Mouse (Mus musculus) limb, embryonic 14.5 days (tissue): ENCODE data around the gene Arfgef2. TPM values are rescaled to one million over a fixed set of nuclear protein-coding genes. Genes with fewer than 3 reads are reported as not detected.
"Not testable (repeated sequence)": the region's sequence is repeated elsewhere in the genome, so short reads cannot be mapped to it uniquely, and the experiment has no call there.

Experiments
- ATAC-seq: fragments of 200-750 bp; cut with Nextera tagmentation; 2 replicates; pipeline ENCODE4 v1.8.0; 2017; ENCODE audit warnings: low read depth, moderate number of reproducible peaks, moderate TSS enrichment; ENCODE audit not compliant: low FRiP score
- DNase-seq: peaks from one replicate; pipeline ENCODE4 v3.0.0-alpha.2; 2015; ENCODE audit warnings: low spot score
- H3K27ac ChIP-seq: fragments of 300-500 bp; sonication (generic); replicated peaks from 2 replicates; pipeline ENCODE4 v1.5.1; 2014; ENCODE audit warnings: low read depth, mild to moderate bottlenecking, low read length, moderate library complexity, mixed read lengths
- H3K27me3 ChIP-seq: fragments of 300-500 bp; sonication (generic); 2 replicates; pipeline ENCODE4 v1.6.1; 2014; ENCODE audit warnings: low read length, mixed read lengths; ENCODE audit not compliant: control insufficient read depth, insufficient read depth
- H3K36me3 ChIP-seq: fragments of 300-500 bp; sonication (generic); 2 replicates; pipeline ENCODE4 v1.6.1; 2014; ENCODE audit warnings: mild to moderate bottlenecking, low read length, moderate library complexity, mixed read lengths; ENCODE audit not compliant: control insufficient read depth, insufficient read depth
- H3K4me1 ChIP-seq: fragments of 300-500 bp; sonication (generic); 2 replicates; pipeline ENCODE4 v1.6.1; 2014; ENCODE audit warnings: antibody characterized with exemption, low read length, mixed read lengths; ENCODE audit not compliant: control insufficient read depth, insufficient read depth
- H3K4me2 ChIP-seq: fragments of 300-500 bp; sonication (generic); replicated peaks from 2 replicates; pipeline ENCODE4 v1.6.1; 2014; ENCODE audit warnings: low read depth, mild to moderate bottlenecking, low read length, moderate library complexity; ENCODE audit not compliant: severe bottlenecking
- H3K4me3 ChIP-seq: fragments of 300-500 bp; sonication (generic); replicated peaks from 2 replicates; pipeline ENCODE4 v1.5.1; 2014; ENCODE audit warnings: low read length
- H3K9ac ChIP-seq: fragments of 300-500 bp; sonication (generic); 2 replicates; pipeline ENCODE4 v1.6.1; 2014; ENCODE audit warnings: mild to moderate bottlenecking, low read depth, low read length, moderate library complexity; ENCODE audit not compliant: severe bottlenecking
- H3K9me3 ChIP-seq: fragments of 300-500 bp; sonication (generic); 2 replicates; pipeline ENCODE4 v1.6.1; 2016; ENCODE audit warnings: low read length; ENCODE audit not compliant: control insufficient read depth
- POLR2A ChIP-seq: fragments of 200-500 bp; IDR thresholded peaks from 2 replicates; pipeline ENCODE4 v1.8.0; 2012; ENCODE audit warnings: inconsistent platforms, mild to moderate bottlenecking, moderate library complexity, borderline replicate concordance; ENCODE audit not compliant: insufficient read depth, insufficient read length; ENCODE audit errors: extremely low read depth
- WGBS: fragments of 180-500 bp; shearing (Covaris S2); extraction: QIAGEN DNeasy Blood & Tissue Kit; methylation state at CpG from one replicate; pipeline ENCODE4 v1.1.7; 2014; 5-methylcytosine and 5-hydroxymethylcytosine counted together
- polyA plus RNA-seq, 2 experiments: library from polyadenylated mRNA; depleted of rRNA in 1 of 2; stranded (reverse) in 1 of 2; unstranded in 1 of 2; fragments of >200 nt; fragmentation: Nextera tagmentation in 1 of 2; extraction: Ambion mirVana in 1 of 2; gene quantifications; 2 replicates each; pipeline versions ENCODE4 v1.2.1 to v1.2.3; 2012 to 2014

Arfgef2 gene
- polyA plus RNA-seq, 2 experiments: 6.1 to 10.5 TPM

- not testable (repeated sequence) for H3K4me1 ChIP-seq, H3K27me3 ChIP-seq, H3K9me3 ChIP-seq
- Histone ChIP-seq H3K4me2 (peak overlapping the region; percentile 61), H3K4me3 (peak overlapping the region; percentile 72), H3K36me3 (peaks cover 23% of the 10 kb centered on the region), H3K9ac (peak overlapping the region; percentile 83), H3K27ac (peak overlapping the region; percentile 65)
- peak; percentile 92 for ATAC-seq
- 2% methylated on average over 43 of the region's 76 CpGs for WGBS
- peak; percentile 71 for DNase-seq
- TF ChIP-seq POLR2A: peak; percentile 57; the same call in 1 of the 2 replicates
Observed at GRCm38 (mm10) chr2:166793542-166794214, 11.7 kb upstream of the Arfgef2 start.

GRCm38 (mm10) chr2:166799615-166800472 is 5.5 kb upstream of the Arfgef2 start:
- DNase-seq (no peak), ATAC-seq (no peak)
- Histone ChIP-seq H3K27ac (no peak overlapping the region), H3K36me3 (peaks cover 23% of the 10 kb centered on the region), H3K9ac (no peak overlapping the region), H3K4me1 (no peaks in the 10 kb centered on the region), H3K27me3 (no peaks in the 10 kb centered on the region), H3K4me2 (no peak overlapping the region), H3K9me3 (no peaks in the 10 kb centered on the region), H3K4me3 (no peak overlapping the region)
- WGBS: 81% methylated on average over 11 of the region's 11 CpGs
- no peak for TF ChIP-seq POLR2A

- no peak for ATAC-seq
- Histone ChIP-seq H3K4me3 (no peak overlapping the region), H3K9ac (no peak overlapping the region), H3K27ac (no peak overlapping the region), H3K27me3 (no peaks in the 10 kb centered on the region), H3K9me3 (no peaks in the 10 kb centered on the region), H3K4me1 (no peaks in the 10 kb centered on the region), H3K36me3 (peaks cover 23% of the 10 kb centered on the region), H3K4me2 (no peak overlapping the region)
- DNase-seq: no peak
- TF ChIP-seq POLR2A: no peak
- 89% methylated on average over 7 of the region's 7 CpGs for WGBS
Observed at GRCm38 (mm10) chr2:166800473-166800857, 4.9 kb upstream of the Arfgef2 start.

GRCm38 (mm10) chr2:166801436-166801835 is 4.0 kb upstream of the Arfgef2 start:
- H3K9me3 ChIP-seq: no peaks in the 10 kb centered on the region
- no peak overlapping the region for H3K4me2 ChIP-seq
- no peak overlapping the region for H3K9ac ChIP-seq
- 83% methylated on average over 2 of the region's 2 CpGs for WGBS
- no peak for TF ChIP-seq POLR2A
- H3K4me1 ChIP-seq: peaks cover 4% of the 10 kb centered on the region; the same call in 1 of the 2 replicates
- no peaks in the 10 kb centered on the region for H3K27me3 ChIP-seq
- DNase-seq: no peak
- H3K4me3 ChIP-seq: no peak overlapping the region
- ATAC-seq: no peak
- peaks cover 16% of the 10 kb centered on the region for H3K36me3 ChIP-seq
- H3K27ac ChIP-seq: no peak overlapping the region

GRCm38 (mm10) chr2:166803298-166803697 is 2.1 kb upstream of the Arfgef2 start:
- Histone ChIP-seq H3K9me3 (no peaks in the 10 kb centered on the region), H3K4me2 (no peak overlapping the region), H3K4me1 (peaks cover 10% of the 10 kb centered on the region; the same call in 1 of the 2 replicates), H3K27ac (no peak overlapping the region), H3K4me3 (no peak overlapping the region), H3K9ac (no peak overlapping the region), H3K36me3 (no peaks in the 10 kb centered on the region; the same call in 1 of the 2 replicates), H3K27me3 (no peaks in the 10 kb centered on the region)
- TF ChIP-seq POLR2A: no peak
- WGBS: 84% methylated on average over 3 of the region's 3 CpGs
- DNase-seq: no peak
- no peak for ATAC-seq
